Mouse (Mus musculus): Measurements from ENCODE around the gene Prkch. TPM values are rescaled to one million over a fixed set of nuclear protein-coding genes. Genes with fewer than 3 reads are reported as not detected.
A peak's percentile ranks its signal among the peaks of the same experiment; 100 is the strongest.

Prkch gene
- total and polyA plus RNA-seq, 3 experiments: 3.7 to 16.2 (median 8.9) TPM

DNA sequence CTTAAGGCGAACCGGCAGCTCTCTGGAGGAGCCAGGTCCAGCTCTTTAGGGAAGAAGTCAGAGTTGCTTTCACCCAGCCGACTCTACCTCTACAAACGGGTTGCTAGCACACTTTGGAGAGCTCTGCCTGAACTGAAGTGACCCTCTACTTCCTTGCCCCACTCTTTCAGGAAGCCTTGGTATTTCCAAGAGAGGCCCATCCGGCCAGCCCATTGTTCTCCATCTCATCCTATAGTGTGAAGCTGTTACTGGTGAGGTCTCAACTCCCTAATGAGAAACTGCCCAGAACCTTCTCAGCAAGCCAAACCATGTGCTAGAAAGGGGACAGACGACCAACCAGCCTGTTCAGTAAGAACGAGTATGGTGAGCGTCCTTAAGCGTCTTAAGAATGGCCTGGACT, 1.3 kb upstream of the Prkch start:
- DNase-seq: no peak

DNA sequence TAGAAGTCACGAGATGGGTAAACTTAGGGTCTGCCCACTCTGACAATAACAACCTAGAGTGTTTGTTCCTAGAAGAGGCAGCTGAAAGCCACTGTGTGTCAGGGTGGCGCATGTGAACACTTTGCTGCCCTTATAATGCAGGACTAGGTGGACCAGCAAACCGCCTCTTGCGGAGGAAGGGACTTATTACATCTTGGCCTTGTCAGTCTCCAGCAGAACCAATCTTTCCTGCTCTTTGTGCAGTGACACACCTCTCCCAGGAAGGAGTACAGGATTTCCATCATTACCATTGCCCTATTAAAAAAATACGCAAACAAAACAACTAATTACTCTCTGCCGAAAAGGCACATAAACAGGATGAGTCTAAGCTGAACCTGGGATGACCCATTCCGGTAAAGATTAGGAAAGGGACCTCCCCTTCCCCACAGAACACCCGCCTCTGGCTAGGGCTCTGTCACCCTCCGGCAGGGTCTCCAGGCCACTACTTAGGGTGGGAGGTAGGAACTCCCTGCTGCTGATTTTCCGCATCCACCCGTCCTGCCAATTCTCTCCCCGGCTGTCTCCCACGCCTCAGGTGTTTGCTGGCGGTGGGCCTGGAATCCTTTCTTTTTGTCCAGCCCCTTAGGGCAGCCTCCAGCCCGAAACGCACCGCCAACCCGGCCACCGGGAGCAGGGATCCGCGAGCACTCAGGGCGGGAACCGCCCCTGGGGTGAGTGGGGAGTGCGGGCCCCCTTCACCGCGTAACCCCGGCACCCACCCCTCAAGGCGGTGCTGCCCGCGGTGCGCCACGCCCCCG, 585 bp upstream of the Prkch start:
- peak; percentile 58 for DNase-seq

DNA sequence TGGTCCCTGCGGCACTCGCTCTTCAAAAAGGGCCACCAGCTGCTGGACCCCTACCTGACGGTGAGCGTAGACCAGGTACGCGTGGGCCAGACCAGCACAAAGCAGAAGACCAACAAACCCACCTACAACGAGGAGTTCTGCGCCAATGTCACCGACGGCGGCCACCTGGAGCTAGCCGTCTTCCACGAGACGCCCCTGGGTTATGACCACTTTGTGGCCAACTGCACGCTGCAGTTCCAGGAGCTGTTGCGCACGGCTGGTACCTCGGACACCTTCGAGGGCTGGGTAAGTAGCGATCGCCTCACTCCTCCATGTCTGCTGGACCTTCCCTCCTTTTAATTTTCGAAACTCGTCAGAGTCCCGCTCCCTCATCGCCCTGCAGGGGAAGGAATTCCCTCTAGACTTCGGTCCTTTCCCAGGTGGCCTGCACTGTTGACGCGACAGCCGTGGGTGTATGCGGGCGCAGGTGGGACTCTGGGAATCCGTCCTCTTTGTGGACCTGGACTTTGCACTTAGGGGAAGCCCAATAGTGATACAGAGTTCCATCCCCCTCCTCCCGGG, 725 bp downstream of the Prkch start:
- peak; percentile 18 for DNase-seq

DNA sequence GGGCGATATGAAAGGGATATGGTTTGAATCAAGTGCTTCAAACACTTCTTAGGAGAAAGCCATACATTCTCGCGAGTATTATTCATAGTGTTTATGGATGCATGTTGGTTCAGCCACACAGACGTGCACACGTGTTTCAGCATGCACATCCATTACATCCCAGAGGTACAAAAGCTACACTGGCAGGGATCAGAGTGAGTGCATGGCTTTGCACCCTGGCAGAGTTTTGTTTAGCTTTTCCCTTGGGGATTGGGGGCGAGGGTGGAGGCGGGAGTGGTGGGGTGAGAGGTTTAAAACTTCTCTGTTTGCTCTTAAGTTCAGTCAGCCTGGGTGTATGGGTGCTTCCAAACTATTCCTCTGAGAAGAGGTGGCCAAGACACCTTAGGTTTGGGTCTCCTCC, 1.3 kb downstream of the Prkch start:
- no peak for DNase-seq

DNA sequence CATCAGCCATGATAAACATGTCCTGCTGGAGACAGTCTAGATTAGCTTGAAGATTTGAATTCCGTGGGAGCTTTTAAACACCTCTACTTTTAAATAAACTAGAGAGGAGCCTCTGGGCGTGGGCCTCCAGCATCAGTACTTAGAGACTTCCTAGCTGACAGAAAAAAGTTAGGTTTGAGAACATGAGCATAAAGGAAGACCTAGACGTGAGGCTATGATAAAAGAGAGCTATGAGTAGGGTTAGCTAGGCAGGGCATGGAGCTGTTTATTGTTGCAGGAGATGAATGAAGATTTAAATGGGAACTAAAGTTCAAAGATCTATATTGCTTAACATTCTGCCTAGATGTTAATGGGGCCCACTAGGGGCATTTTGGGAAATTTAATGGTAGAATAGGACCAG, 2.7 kb downstream of the Prkch start:
- DNase-seq: no peak

DNA sequence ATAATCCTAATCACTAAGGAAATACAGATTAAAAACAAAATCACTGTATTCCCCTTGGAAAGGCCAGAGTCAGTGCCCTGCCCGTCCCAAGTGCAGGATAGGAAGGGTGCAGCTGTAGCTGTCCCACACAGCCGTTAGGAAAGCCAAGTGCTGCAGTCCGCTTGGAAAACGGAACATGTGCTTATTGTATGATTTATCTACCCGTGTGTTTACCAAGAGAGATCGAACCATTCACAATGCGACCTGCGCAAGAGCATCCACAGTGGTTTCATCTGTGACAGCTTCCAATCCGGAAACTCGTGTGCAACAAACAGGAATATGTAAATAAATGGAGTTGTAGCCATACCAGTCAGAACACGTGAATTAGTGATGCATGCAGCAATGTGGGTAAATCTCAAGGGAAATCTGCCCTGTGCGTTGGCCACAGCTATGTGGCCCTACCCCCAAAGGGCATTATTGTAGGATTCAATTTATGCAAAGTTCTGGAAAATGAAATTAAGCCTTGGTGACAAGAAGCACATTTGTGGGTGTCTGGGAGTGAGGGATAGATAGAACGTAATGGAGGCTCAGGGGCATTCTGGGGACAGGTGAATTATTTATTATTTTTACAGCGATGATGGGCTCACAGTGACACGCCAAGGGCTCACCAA, 6.2 kb downstream of the Prkch start:
- no peak for DNase-seq

DNA sequence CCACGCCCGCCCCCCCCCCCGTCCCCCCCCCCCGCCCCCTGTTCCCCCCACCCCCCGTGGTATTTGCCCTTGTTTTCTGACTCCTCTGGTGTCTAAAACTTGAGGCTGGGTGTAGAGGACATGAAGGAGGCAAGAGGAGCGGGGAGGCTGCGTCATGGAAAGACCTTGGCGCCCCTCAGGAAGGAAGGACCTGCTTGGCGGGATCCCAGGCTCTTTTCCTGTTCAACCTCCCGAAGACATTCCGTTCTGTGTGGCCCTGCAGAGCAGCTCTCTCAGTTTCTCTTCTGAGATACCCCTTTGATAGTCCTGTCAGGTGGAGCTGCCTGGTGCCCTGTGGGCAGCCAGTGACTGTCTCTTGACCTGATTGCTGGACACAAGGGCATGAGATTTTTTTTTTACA, 7.0 kb downstream of the Prkch start:
- DNase-seq: peak; percentile 68

DNA sequence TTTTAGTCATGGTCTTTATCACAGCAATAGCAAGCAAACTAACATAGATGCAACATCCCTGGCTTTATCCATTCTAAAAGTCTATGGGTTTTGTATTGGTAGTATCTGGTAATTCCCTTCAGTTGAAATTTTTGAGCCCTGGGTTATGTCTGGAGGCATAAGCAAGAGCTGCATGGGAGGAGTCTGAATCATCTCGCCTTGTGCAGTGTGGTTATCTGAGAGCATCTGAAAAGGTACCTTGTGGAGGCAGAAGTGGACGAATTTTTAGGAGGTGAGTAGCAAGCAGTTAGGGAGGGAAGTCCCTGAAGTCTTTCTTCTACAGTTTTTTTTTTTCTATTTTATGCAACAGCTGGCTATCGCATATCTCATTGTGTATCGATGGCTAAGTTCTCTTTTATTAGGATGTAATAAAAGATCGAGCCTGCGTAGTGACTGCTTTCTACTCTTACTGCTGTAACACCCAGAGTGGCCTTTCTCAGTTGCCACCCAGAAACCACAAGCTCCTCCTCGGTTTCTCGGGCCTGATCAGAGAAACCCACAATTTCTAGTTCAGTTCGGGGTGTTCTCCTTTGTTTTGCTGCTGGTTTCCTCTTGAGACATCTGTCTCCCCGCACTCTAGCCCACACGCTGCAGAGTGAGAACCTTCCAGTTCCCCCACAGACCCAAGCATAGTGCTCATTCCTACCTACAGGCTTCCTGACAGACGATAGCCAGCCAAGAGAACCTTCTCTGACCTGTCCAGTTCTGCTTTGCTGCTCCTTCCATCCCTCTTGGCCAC, 8.6 kb downstream of the Prkch start:
- no peak for DNase-seq

DNA sequence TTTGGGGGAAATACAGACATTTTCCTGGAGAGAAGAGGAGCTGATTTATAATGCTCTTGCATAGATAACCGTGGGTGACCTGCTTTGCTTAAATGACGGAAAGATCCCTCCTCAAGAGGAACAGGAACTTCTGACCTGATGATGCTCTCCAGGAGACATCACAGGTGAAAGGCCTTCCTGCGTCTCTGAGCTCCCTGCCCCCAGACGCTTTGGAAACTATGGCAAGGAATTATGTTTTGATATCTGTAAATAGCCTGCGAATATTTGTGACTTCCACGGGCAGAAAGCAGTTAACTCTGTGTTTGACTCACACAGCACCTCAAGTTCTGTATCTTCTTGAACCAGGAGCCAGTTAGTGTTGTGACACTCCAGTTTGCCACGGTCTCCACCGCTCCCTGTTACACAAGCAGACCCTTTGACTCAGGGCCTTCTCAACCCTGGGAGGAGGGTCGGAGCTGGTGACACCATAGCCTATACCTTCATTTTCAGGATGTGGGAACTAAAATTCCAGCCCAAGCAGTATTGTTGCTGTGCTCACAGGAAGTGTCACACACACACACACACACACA, 9.7 kb downstream of the Prkch start:
- DNase-seq: no peak

DNA sequence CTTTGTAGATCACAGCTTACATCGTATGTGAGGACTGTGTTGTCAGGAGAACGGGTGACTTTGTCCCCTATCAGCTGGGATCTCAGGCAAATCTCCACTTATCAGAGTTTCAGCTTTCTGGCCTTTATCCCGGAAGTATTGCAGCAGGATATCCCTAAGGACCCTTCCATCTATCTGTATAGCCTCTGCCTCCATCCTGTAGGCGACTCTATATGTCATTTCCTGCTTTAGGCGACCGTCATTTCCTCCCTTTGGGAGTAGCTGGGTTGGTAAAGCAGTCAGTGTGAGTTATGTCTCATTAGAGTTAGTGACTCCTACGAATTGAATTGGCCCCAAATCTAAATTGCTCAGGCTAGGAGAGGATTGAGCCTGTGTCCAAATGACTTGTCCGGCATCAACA, 10.6 kb downstream of the Prkch start:
- no peak for DNase-seq

DNA sequence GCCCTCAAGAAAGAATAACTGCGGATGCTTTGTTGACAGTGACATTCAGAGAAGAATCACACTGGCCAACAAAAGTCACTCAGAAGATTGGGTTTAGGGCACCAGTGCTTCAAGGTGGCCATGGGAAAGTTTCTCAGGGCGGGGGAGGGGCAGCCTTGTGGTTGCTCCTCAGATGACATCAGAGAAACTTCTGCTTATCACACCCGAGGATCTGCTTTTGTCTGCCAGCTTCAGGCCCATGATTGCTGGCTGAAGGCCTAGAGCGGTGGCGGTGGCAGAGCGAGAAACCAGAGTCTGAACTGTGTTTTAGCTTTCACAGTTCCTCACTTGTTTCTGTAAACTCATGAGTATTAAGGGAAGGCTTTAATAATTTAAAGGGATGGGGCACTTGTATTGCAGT, 13.6 kb downstream of the Prkch start:
- DNase-seq: peak; percentile 36

DNA sequence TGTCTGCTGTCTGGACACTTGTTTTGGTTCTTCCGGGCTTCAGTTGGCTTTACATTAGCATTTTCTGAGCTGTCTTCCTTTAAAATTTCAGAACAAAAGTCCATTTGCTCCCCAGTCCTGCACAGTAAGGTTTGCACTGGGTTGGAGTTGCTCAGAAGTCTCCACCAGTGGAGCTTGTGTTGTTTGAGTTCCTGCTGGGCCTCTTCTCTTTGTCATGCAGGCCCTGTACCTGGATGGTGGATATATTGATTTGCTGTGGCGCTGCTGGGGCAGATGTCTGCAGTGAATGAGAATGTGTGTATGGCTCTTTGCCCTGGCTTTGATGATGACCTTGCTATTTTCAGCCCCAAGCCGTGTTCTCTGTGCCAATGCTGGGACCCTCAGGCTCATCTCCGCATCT, 15.9 kb downstream of the Prkch start:
- DNase-seq: no peak

DNA sequence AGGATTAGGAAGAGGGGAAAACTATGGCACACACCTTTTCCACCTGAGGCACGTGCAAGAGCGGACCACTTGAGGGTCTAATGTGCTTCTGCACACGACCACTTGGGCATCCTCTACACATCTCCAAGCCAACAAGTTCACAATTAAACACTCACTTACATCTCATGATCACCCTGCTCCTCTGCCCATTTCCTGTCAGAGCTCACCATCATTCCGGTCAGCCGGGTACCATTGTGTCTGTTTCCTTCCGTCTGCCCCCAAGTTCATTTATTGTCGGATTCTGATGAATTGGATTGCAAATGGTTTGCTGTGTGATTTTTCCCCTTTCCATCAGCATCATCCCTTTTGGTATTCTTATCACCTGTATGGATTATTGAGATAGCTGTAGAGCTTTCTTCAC, 18.4 kb downstream of the Prkch start:
- DNase-seq: no peak

DNA sequence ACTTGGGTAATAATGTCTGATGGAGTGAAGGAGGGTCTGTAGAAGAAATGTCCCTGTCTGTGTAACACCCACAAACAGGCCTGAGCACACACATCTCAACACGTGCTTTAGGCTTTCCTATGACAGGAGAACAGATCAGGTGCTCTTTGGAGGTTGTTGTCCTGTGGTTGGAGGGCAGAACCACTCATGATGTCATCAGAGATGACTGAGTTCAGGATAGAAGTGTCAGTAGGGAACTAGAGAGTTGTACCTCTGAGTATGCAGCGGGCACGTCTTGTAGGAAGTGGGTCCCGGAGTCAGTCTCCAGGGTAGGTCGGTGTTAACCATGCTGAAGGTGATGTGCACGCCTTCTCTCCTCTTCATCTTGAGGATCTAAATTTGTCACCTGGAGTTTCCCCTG, 19.1 kb downstream of the Prkch start:
- DNase-seq: no peak

DNA sequence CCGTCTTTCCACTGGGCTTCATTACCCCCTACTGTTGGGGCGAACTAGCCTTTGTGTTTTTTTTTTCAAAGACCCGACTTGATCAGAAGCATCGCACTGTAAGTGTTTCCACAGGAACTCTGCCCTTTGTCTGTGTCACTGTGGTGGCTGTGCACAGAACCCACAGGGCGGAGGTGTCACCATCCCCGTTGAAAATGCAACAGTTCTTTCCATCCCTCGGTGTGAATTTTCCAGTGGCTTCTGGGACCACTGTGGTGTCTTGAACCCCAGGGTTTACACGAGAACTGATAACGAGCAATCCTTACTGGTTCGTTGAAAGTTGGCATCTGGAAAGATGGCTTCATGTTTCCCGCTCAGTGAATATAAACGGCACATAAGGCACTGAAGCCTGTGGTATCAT, 20.2 kb downstream of the Prkch start:
- no peak for DNase-seq

DNA sequence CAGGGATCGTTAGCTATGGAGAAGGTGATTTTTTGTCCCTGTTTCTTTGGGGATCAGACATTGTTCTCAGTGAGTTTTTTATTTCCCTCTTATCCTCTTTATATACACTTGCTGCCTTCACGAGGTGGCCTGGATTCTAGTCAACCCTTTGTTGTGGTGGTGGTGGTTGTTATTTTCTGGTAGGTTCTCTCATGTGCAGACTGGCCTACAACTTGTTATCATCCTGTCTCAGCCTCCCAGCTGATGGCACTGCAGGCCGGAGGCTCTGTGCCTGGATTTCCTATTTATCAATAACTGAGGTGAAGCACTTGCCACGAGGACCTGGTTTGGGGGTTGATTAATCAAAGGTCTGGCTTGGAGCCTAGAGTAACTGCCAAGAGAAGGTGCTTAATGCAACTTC, 20.6 kb downstream of the Prkch start:
- DNase-seq: no peak

DNA sequence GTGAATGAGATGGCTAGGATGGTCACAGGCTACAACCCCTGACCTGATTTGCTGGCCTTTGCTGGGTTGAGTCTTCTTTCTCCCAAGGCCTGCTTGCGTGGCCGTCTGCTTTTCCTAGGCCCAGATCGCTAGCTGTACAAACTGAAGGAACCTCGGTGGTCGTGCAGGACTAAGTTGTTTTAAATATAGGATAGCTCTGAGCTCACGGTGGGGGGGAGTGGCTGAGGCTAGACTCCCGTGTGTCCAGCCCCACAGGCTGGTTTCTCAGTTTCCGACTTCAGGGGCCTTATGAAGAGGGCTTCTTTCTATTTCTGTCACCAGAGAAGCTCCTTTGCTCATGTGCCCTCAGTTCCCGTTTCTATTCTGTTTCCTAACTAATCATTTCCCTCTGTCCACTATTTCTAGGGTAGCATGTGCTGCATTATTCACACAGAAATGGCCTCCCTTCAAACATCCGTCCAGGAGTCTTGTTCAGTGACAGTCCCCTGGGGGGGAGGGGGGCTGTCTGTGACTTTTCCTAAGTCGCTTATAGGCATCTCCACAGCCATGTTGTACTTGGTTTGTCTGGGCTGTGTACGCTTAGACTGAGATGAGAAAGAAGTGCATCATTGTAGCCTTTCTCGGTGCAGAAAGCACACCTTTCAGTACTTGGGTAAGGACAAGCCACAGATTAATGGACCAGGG, 22.9 kb downstream of the Prkch start:
- DNase-seq: no peak

DNA sequence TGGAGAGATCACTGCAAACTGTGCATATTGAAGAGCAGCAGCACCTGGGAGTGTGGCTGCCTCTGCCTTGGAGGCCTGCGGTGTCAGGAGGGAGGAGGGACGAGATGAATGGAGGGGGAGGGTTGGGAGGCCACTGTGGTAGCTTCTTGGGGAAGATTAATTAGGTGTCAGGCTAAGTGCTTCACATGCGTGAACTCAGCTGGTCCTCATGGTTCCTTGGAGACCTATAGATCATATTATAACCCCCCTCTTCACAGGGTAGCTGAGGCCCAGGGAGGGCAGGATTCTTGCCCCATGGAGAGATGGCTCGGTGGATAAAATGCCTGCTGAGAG, 23.4 kb downstream of the Prkch start:
- no peak for DNase-seq

DNA sequence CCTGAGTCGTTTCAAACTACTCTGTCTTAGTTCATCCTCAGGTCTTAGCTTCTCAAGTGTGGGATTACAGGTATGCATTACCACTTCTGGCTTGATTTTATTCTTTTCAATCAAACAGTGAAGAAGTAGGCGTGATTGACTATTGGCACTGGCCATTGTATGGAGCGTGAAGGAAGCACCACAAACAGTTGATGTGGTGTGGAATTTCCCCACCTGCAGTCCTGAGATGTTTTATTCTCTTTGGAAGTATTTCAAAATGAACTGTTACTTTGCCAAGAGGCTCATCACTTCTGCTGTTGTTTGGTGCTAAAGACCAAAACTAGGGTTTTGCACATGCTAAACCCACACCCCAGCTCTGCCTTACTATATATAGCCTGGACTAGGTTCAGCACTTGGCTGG, 24.7 kb downstream of the Prkch start:
- no peak for DNase-seq

DNA sequence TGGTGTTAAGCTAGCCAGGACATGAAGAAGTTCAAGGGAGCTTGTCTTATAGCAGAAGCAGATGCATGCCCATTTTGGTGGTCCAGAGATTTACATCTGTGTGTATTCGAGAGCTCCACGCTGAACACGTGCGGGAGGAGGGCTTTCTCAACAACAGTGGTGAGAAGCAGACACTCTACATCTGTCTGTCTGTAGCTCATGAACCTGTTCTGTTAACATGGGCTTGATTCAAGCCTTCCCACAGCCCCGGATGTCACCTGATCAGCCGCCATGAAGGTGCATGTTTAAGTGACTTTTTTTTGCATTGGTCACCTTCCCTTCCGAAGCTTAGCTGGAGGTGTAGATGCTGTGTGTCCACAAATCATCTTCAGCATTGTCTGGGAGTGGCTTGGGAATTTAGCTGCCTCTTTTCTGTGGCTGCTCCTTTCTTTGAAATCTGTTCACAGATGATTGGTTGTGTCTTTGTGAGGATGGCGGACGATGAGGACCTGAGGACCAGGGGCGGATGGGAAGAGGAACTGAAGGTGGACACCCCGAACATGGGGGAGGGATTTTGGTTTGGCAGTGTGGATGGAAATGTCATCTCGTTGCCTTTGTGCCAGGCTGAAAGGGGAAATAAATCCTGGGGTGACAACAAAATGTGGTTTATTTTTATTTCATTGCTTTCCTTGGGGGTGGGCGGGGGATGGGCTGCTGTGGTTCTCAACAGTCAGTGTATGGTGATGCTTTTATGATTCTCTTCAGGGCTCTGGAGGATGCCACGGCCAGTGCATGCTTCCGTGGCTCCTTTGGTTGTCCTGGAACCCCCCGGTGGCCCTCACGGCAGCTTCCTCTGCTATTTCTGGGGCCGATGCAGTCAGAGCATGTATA, 25.3 kb downstream of the Prkch start:
- DNase-seq: no peak

DNA sequence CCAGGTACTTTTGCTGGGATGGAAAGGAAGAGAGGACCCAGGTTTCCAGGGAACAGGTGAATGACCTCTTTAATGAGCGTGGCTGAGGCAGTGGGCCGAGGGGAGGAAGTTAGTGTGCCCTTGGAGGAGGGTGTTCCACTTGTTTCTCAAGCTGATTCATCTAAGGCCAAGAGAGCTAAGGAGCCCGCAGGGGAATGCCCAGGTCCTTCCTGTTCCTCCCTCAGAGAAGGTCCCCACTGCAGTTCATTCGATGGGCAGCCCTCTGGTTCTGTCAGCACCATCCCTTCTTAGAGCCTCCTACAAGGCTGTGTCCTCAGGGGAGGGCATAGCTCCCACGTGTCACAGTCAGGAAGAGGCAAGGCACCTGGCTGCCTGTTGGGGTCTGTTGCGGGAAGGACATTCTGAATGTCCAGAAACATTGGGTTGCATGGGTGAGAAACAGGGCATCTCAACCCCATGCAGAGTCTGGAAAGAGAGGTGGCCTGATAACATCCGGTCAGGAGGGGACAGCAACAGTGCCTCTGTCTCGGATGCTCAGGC, 26.3 kb downstream of the Prkch start:
- no peak for DNase-seq
